Mouse (Mus musculus) cortical plate, adult 2 months (tissue): Measurements from ENCODE around the gene Samd4b.

Experiments
- CTCF ChIP-seq: fragments of 200-500 bp; IDR thresholded peaks from 2 replicates; pipeline ENCODE4 v1.5.1; 2011; ENCODE audit warnings: mild to moderate bottlenecking, control low read depth, low read length; ENCODE audit not compliant: insufficient read depth; ENCODE audit errors: extremely low read depth
- POLR2A ChIP-seq: fragments of 200-500 bp; IDR thresholded peaks from 2 replicates; pipeline ENCODE4 v1.6.1; 2011; ENCODE audit warnings: mild to moderate bottlenecking, low read length, control low read depth; ENCODE audit not compliant: insufficient read depth; ENCODE audit errors: extremely low read depth

GRCm38 (mm10) chr7:28419416-28419815 is 178.5 kb downstream of the Samd4b start:
- TF ChIP-seq POLR2A = no peak
- TF ChIP-seq CTCF = no peak
